Mouse (Mus musculus) thymus, adult 2 months (tissue): ENCODE measurements around the gene Slc17a4.

Experiments
- CTCF ChIP-seq: fragments of 200-500 bp; IDR thresholded peaks from 2 replicates; pipeline ENCODE4 v1.5.1; 2012; ENCODE audit warnings: mild to moderate bottlenecking, control low read depth, low read length, moderate library complexity, borderline replicate concordance; ENCODE audit not compliant: control insufficient read depth, poor library complexity, insufficient read depth; ENCODE audit errors: extremely low read depth
- POLR2A ChIP-seq: fragments of 200-500 bp; IDR thresholded peaks from 2 replicates; pipeline ENCODE4 v1.6.1; 2012; ENCODE audit warnings: mild to moderate bottlenecking, low read length, control low read depth, moderate library complexity; ENCODE audit not compliant: control insufficient read depth, poor library complexity, insufficient read depth; ENCODE audit errors: extremely low read depth

- TF ChIP-seq CTCF (no peak), POLR2A (no peak)
Observed at GRCm38 (mm10) chr13:23889011-23889605, 25.7 kb downstream of the Slc17a4 start.
